Mouse (Mus musculus): Measurements from ENCODE around the gene Olig2. TPM values are rescaled to one million over a fixed set of nuclear protein-coding genes. Genes with fewer than 3 reads are reported as not detected.
"Not testable (repeated sequence)": the region's sequence is repeated elsewhere in the genome, so short reads cannot be mapped to it uniquely, and the experiment has no call there.

The Olig2 gene
- total RNA-seq, 2 experiments from 2014 or later, result 37.2 to 38.6 TPM

- no peak for DNase-seq (ENCODE audit: extremely low spot score in 1 of 2, low spot score in 1 of 2)
These were observed 1.0 kb downstream of the Olig2 start for GRCm38 (mm10) chr16:91226038-91226882.

GRCm38 (mm10) chr16:91226883-91227759 is 1.9 kb downstream of the Olig2 start:
- no peak for DNase-seq (ENCODE audit: extremely low spot score in 1 of 2, low spot score in 1 of 2)

GRCm38 (mm10) chr16:91227760-91228043 is 2.4 kb downstream of the Olig2 start:
- no peak for DNase-seq (ENCODE audit: extremely low spot score in 1 of 2, low spot score in 1 of 2)

- no peak for DNase-seq (ENCODE audit: extremely low spot score in 1 of 2, low spot score in 1 of 2)
These were observed 3.2 kb downstream of the Olig2 start for GRCm38 (mm10) chr16:91228238-91229071.

- DNase-seq (ENCODE audit: extremely low spot score in 1 of 2, low spot score in 1 of 2), result no peak
These were observed 3.8 kb downstream of the Olig2 start for GRCm38 (mm10) chr16:91229072-91229348.

DNA sequence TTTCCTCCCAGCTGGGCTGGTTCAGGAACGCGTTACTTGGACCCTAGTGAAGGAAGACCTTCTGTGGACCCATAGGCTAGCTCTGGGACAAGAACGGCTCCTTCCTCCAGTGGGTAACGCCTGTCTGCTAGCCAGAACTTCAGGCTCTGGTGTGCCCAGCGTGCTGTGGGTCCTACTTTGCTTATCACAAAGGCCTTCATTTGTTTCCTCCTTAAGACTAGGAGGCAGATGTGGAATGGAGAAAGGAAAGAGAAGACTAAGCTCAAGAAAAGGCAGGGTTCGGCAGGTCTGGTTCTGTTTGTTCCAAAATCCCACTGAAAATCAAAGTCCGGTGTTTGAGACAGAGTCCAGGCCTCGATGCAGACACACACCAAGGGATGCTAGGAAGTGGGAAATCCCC is 4.4 kb downstream of the Olig2 start:
- DNase-seq (ENCODE audit: extremely low spot score in 1 of 2, low spot score in 1 of 2), result no peak

- DNase-seq (ENCODE audit: extremely low spot score in 1 of 2, low spot score in 1 of 2), result no peak
These were observed 6.7 kb downstream of the Olig2 start for GRCm38 (mm10) chr16:91231781-91232469.

DNA sequence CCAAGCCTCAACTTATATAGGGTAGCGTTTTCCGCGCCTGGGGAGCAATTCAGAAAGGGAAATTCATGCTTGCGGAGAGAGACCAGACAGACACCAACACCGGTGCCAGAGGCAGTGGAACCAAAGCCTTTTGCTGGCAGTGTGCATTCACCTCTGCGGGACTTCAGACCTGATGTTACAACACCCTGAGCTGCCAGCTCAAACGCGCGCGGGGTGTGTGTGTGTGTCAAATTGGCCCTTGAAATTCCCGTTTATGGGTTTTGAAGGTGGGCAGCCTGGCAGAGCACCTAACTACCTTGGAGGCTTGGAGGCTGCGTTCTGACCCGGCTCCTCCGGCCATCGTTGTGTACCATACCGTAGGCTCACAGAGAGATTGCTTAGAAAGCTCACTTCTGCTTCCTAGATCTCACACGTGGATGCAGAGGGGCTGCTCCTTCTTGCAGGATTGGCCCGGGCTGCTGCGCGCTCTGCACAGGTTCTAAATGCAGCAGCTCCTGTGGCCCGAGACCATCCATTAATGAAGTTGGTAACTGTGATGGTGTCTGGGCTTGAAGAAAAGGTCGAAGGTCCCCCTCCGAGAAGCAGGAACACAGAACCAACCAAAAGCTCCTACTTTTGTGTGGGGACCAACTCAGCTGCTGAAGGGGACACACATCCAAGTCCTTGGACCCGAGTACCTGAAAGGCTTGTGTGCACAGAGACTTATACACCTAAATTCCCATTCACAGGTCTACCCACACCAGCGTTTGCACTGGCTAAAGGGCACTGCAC is 7.4 kb downstream of the Olig2 start:
- DNase-seq (ENCODE audit: extremely low spot score in 1 of 2, low spot score in 1 of 2), result no peak

GRCm38 (mm10) chr16:91233241-91233944 is 8.1 kb downstream of the Olig2 start:
- DNase-seq (ENCODE audit: extremely low spot score in 1 of 2, low spot score in 1 of 2), result no peak

GRCm38 (mm10) chr16:91239024-91239423 is 13.8 kb downstream of the Olig2 start:
- DNase-seq (ENCODE audit: extremely low spot score in 1 of 2, low spot score in 1 of 2), result no peak

- no peak for DNase-seq (ENCODE audit: extremely low spot score in 1 of 2, low spot score in 1 of 2)
These were observed 21.0 kb downstream of the Olig2 start for GRCm38 (mm10) chr16:91246292-91246691.

GRCm38 (mm10) chr16:91255419-91256164 is 30.3 kb downstream of the Olig2 start:
- not testable (repeated sequence) for DNase-seq (ENCODE audit: extremely low spot score in 1 of 2, low spot score in 1 of 2)

GRCm38 (mm10) chr16:91258956-91259355 is 33.7 kb downstream of the Olig2 start:
- no peak for DNase-seq (ENCODE audit: extremely low spot score in 1 of 2, low spot score in 1 of 2)

GRCm38 (mm10) chr16:91260861-91261260 is 35.6 kb downstream of the Olig2 start:
- no peak for DNase-seq (ENCODE audit: extremely low spot score in 1 of 2, low spot score in 1 of 2)

GRCm38 (mm10) chr16:91262467-91263220 is 37.4 kb downstream of the Olig2 start:
- no peak for DNase-seq (ENCODE audit: extremely low spot score in 1 of 2, low spot score in 1 of 2)

- peak in 1 of 2 experiments; percentile 48 for DNase-seq (ENCODE audit: extremely low spot score in 1 of 2, low spot score in 1 of 2)
These were observed 40.7 kb downstream of the Olig2 start for GRCm38 (mm10) chr16:91265972-91266371.

- DNase-seq (ENCODE audit: extremely low spot score in 1 of 2, low spot score in 1 of 2), result no peak
These were observed 43.6 kb downstream of the Olig2 start for GRCm38 (mm10) chr16:91268724-91269452.
